Comparison of ENCODE assay signal across 16 mouse cellular contexts in genomic region chr14:74916075-74916474, GRCm38 (mm10). TPM values are rescaled to one million over a fixed set of nuclear protein-coding genes. Genes with fewer than 3 reads are reported as not detected.
DNase-seq lines count a peak whose midpoint lies in the region; ATAC-seq and TF ChIP-seq lines count a peak whose summit lies in the region.
"Had no signal": no experiment of that assay in that cellular context is flagged by ENCODE, and none has a peak within 500 bp of the region (broad histone marks: within the 10 kb centered on the region; RNA-seq: fewer than 3 reads in every experiment).

No protein-coding gene starts in this region.

- H3K4me3 ChIP-seq in hindbrain, embryonic 10.5 days = no peak overlapping the region
- H3K4me3 ChIP-seq in hindbrain, embryonic 11.5 days (ENCODE audit: low read depth, low read length) = no peak overlapping the region
- H3K4me3 ChIP-seq in midbrain, embryonic 13.5 days (replicated peaks) = no peak overlapping the region
- H3K4me3 ChIP-seq in midbrain, postnatal 0 days (ENCODE audit: low read depth, low read length) = no peak overlapping the region
- no peak overlapping the region for H3K4me3 ChIP-seq in limb, embryonic 11.5 days (ENCODE audit: low read depth, low read length)
- no peak overlapping the region for H3K4me3 ChIP-seq in stomach, postnatal 0 days (ENCODE audit: low read depth, low read length)
- H3K4me3 ChIP-seq: heart, embryonic 10.5 days had no signal

- no peak for ATAC-seq in hindbrain, embryonic 11.5 days (ENCODE audit: low FRiP score)
- peak; percentile 58; the same call in 1 of the 2 replicates for ATAC-seq in midbrain, embryonic 13.5 days
- no peak for ATAC-seq in midbrain, postnatal 0 days (ENCODE audit: low FRiP score)
- peak; percentile 42; the same call in 1 of the 2 replicates for ATAC-seq in limb, embryonic 11.5 days (ENCODE audit: insufficient number of reproducible peaks, low FRiP score, low TSS enrichment, low read depth)
- ATAC-seq in stomach, postnatal 0 days (ENCODE audit: low FRiP score, low TSS enrichment) = peak; percentile 48; the same call in 1 of the 2 replicates
- ATAC-seq: forebrain, embryonic 14.5 days had no signal

- 68% methylated on average over 8 of the region's 8 CpGs for WGBS in hindbrain, embryonic 10.5 days
- 57% methylated on average over 8 of the region's 8 CpGs for WGBS in hindbrain, embryonic 11.5 days
- 45% methylated on average over 8 of the region's 8 CpGs for WGBS in midbrain, embryonic 13.5 days
- 43% methylated on average over 8 of the region's 8 CpGs for WGBS in midbrain, postnatal 0 days
- 43% methylated on average over 8 of the region's 8 CpGs for WGBS in limb, embryonic 11.5 days
- 63% methylated on average over 8 of the region's 8 CpGs for WGBS in stomach, postnatal 0 days

- H3K27me3 ChIP-seq in hindbrain, embryonic 10.5 days (ENCODE audit: insufficient read depth, poor library complexity, severe bottlenecking) = no peaks in the 10 kb centered on the region
- no peaks in the 10 kb centered on the region for H3K27me3 ChIP-seq in hindbrain, embryonic 11.5 days (ENCODE audit: control insufficient read depth, insufficient read depth, low read length)
- no peaks in the 10 kb centered on the region for H3K27me3 ChIP-seq in midbrain, embryonic 13.5 days
- H3K27me3 ChIP-seq in midbrain, postnatal 0 days (ENCODE audit: insufficient read depth, low read length) = no peaks in the 10 kb centered on the region
- H3K27me3 ChIP-seq in limb, embryonic 11.5 days (ENCODE audit: control insufficient read depth, insufficient read depth, low read length) = no peaks in the 10 kb centered on the region
- no peaks in the 10 kb centered on the region for H3K27me3 ChIP-seq in stomach, postnatal 0 days (ENCODE audit: control insufficient read depth, insufficient read depth, low read length)

- H3K36me3 ChIP-seq in hindbrain, embryonic 10.5 days = no peaks in the 10 kb centered on the region
- H3K36me3 ChIP-seq in hindbrain, embryonic 11.5 days (ENCODE audit: control insufficient read depth, insufficient read depth, low read length) = no peaks in the 10 kb centered on the region
- no peaks in the 10 kb centered on the region for H3K36me3 ChIP-seq in midbrain, embryonic 13.5 days
- no peaks in the 10 kb centered on the region for H3K36me3 ChIP-seq in midbrain, postnatal 0 days (ENCODE audit: insufficient read depth, low read length)
- H3K36me3 ChIP-seq in limb, embryonic 11.5 days (ENCODE audit: control insufficient read depth, insufficient read depth, low read length) = no peaks in the 10 kb centered on the region
- H3K36me3 ChIP-seq in stomach, postnatal 0 days (ENCODE audit: control insufficient read depth, insufficient read depth, low read length) = no peaks in the 10 kb centered on the region

- H3K9ac ChIP-seq in hindbrain, embryonic 11.5 days (ENCODE audit: low read depth, low read length) = no peak overlapping the region
- no peak overlapping the region for H3K9ac ChIP-seq in midbrain, embryonic 13.5 days (replicated peaks)
- H3K9ac ChIP-seq in midbrain, postnatal 0 days (replicated peaks; ENCODE audit: low read length, poor library complexity, severe bottlenecking) = no peak overlapping the region
- H3K9ac ChIP-seq in limb, embryonic 11.5 days (ENCODE audit: low read length) = no peak overlapping the region
- no peak overlapping the region for H3K9ac ChIP-seq in stomach, postnatal 0 days (ENCODE audit: low read length)

- H3K4me2 ChIP-seq in hindbrain, embryonic 11.5 days (replicated peaks; ENCODE audit: low read depth, low read length) = no peak overlapping the region
- no peak overlapping the region for H3K4me2 ChIP-seq in midbrain, embryonic 13.5 days (replicated peaks)
- H3K4me2 ChIP-seq in midbrain, postnatal 0 days (ENCODE audit: low read depth, low read length, poor library complexity, severe bottlenecking) = no peak overlapping the region
- H3K4me2 ChIP-seq in limb, embryonic 11.5 days (ENCODE audit: low read depth, severe bottlenecking) = no peak overlapping the region
- peak overlapping the region; percentile 14; the same call in 1 of the 2 replicates for H3K4me2 ChIP-seq in stomach, postnatal 0 days (replicated peaks; ENCODE audit: low read depth)

- H3K9me3 ChIP-seq in hindbrain, embryonic 10.5 days = no peaks in the 10 kb centered on the region
- no peaks in the 10 kb centered on the region for H3K9me3 ChIP-seq in hindbrain, embryonic 11.5 days (ENCODE audit: control insufficient read depth, low read length)
- H3K9me3 ChIP-seq in midbrain, embryonic 13.5 days = no peaks in the 10 kb centered on the region
- H3K9me3 ChIP-seq in midbrain, postnatal 0 days (ENCODE audit: low read length) = no peaks in the 10 kb centered on the region
- no peaks in the 10 kb centered on the region for H3K9me3 ChIP-seq in limb, embryonic 11.5 days (ENCODE audit: control insufficient read depth, low read length)
- no peaks in the 10 kb centered on the region for H3K9me3 ChIP-seq in stomach, postnatal 0 days (ENCODE audit: control insufficient read depth, low read length)
- H3K9me3 ChIP-seq: heart, embryonic 10.5 days had no signal

- H3K4me1 ChIP-seq in hindbrain, embryonic 10.5 days (replicated peaks) = peaks cover 9% of the 10 kb centered on the region
- H3K4me1 ChIP-seq in hindbrain, embryonic 11.5 days (replicated peaks; ENCODE audit: control insufficient read depth, insufficient read depth, low read length) = no peaks in the 10 kb centered on the region
- H3K4me1 ChIP-seq in midbrain, embryonic 13.5 days (replicated peaks) = peaks cover 18% of the 10 kb centered on the region
- peaks cover 13% of the 10 kb centered on the region; the same call in 1 of the 2 replicates for H3K4me1 ChIP-seq in midbrain, postnatal 0 days (ENCODE audit: insufficient read depth, low read length)
- H3K4me1 ChIP-seq in limb, embryonic 11.5 days (ENCODE audit: control insufficient read depth, insufficient read depth, low read length) = peaks cover 6% of the 10 kb centered on the region; the same call in 1 of the 2 replicates
- peaks cover 17% of the 10 kb centered on the region for H3K4me1 ChIP-seq in stomach, postnatal 0 days (replicated peaks; ENCODE audit: control insufficient read depth, insufficient read depth)

- peak overlapping the region; percentile 57 for H3K27ac ChIP-seq in hindbrain, embryonic 10.5 days
- no peak overlapping the region for H3K27ac ChIP-seq in hindbrain, embryonic 11.5 days (ENCODE audit: low read depth, low read length)
- no peak overlapping the region for H3K27ac ChIP-seq in midbrain, embryonic 13.5 days
- H3K27ac ChIP-seq in midbrain, postnatal 0 days (ENCODE audit: low read depth, low read length) = no peak overlapping the region
- no peak overlapping the region for H3K27ac ChIP-seq in limb, embryonic 11.5 days (replicated peaks; ENCODE audit: low read depth, low read length)
- peak overlapping the region; percentile 53 for H3K27ac ChIP-seq in stomach, postnatal 0 days (replicated peaks)
- H3K27ac ChIP-seq: heart, embryonic 10.5 days had no signal

- DNase-seq in hindbrain, embryonic 10.5 days (ENCODE audit: low spot score) = no peak
- no peak for DNase-seq in hindbrain, embryonic 11.5 days (ENCODE audit: low spot score)
- DNase-seq in midbrain, postnatal 0 days (ENCODE audit: low spot score) = no peak
- DNase-seq in limb, embryonic 11.5 days (ENCODE audit: low spot score) = peak; percentile 27
- no peak for DNase-seq in stomach, postnatal 0 days (ENCODE audit: low spot score)
- no peak for DNase-seq in thymus, postnatal 10 days (ENCODE audit: low spot score in 2 of 2)
- DNase-seq: adrenal gland, postnatal 25 days; cerebellum, postnatal 25 days; heart, postnatal 36 days; kidney, postnatal 25 days; lung, adult 18-20 months; right cerebral cortex, postnatal 4 days; thymus, postnatal 4 days had no signal

- TF ChIP-seq CTCF in midbrain, postnatal 0 days (IDR thresholded peaks at IDR 0.05) = no peak
- no peak for TF ChIP-seq CTCF in stomach, postnatal 0 days (IDR thresholded peaks at IDR 0.05; ENCODE audit: low read depth)

- TF ChIP-seq EP300 in stomach, postnatal 0 days (optimal IDR thresholded peaks at IDR 0.05) = no peak

RNA-seq across cellular contexts. Expression of gene Lrch1, which starts 31.6 kb away (rescaled TPM):
- 6.8 and 8.2 TPM in 2 replicates for polyA plus RNA-seq in hindbrain, embryonic 10.5 days (2016; fragmentation: Nextera tagmentation; extraction: Ambion mirVana)
- 12.0 and 12.6 TPM in 2 replicates for polyA plus RNA-seq in hindbrain, embryonic 11.5 days (2014; fragmentation: Nextera tagmentation; extraction: Ambion mirVana)
- 9.7 and 10.0 TPM in 2 replicates for polyA plus RNA-seq in midbrain, embryonic 13.5 days (2015; fragmentation: Nextera tagmentation; extraction: Ambion mirVana)
- total RNA-seq in midbrain, postnatal 0 days (2014; rRNA removed) = 21.7 and 22.3 TPM in 2 replicates
- polyA plus RNA-seq in midbrain, postnatal 0 days (2015; fragmentation: Nextera tagmentation; extraction: Ambion mirVana) = 15.7 and 22.4 TPM in 2 replicates
- 11.3 and 12.9 TPM in 2 replicates for polyA plus RNA-seq in limb, embryonic 11.5 days (2014; fragmentation: Nextera tagmentation; extraction: Ambion mirVana)
- polyA plus RNA-seq in stomach, postnatal 0 days (2015; fragmentation: Nextera tagmentation; extraction: Ambion mirVana) = 11.7 and 11.8 TPM in 2 replicates

Comparison
In these comparisons a context has a peak if more than half of its experiments do, and no peak if none do; other contexts are left out.
1. H3K27ac ChIP-seq: peak in hindbrain, embryonic 10.5 days (single experiment) and stomach, postnatal 0 days (single experiment); none in hindbrain, embryonic 11.5 days (single experiment), midbrain, embryonic 13.5 days (single experiment), midbrain, postnatal 0 days (single experiment) and limb, embryonic 11.5 days (single experiment).
2. ATAC-seq: peak in midbrain, embryonic 13.5 days (single experiment), limb, embryonic 11.5 days (single experiment) and stomach, postnatal 0 days (single experiment); none in hindbrain, embryonic 11.5 days (single experiment) and midbrain, postnatal 0 days (single experiment).